Mouse (Mus musculus): Measurements from ENCODE around the gene Fance.
"Not testable (repeated sequence)": the region's sequence is repeated elsewhere in the genome, so short reads cannot be mapped to it uniquely, and the experiment has no call there.

Gene Fance

GRCm38 (mm10) chr17:28349264-28349880 lies 36.1 kb downstream of the Fance start:
- no peak for DNase-seq (ENCODE audit: low spot score in 2 of 2)

GRCm38 (mm10) chr17:28349901-28350465 lies 36.7 kb downstream of the Fance start:
- DNase-seq (ENCODE audit: low spot score in 2 of 2) = no peak

- DNase-seq (ENCODE audit: low spot score in 2 of 2) = no peak
Observed at GRCm38 (mm10) chr17:28350466-28351352, 37.4 kb downstream of the Fance start, which contains the start of gene Tead3. Gene Tead3, minus strand, starts transcription at chr17:28350817.

GRCm38 (mm10) chr17:28351353-28351890 lies 38.1 kb downstream of the Fance start:
- DNase-seq (ENCODE audit: low spot score in 2 of 2) = no peak

- DNase-seq (ENCODE audit: low spot score in 2 of 2) = no peak
Observed at GRCm38 (mm10) chr17:28352018-28352417, 38.7 kb downstream of the Fance start.

GRCm38 (mm10) chr17:28355871-28356270 lies 42.6 kb downstream of the Fance start:
- DNase-seq (ENCODE audit: low spot score in 2 of 2) = no peak

- DNase-seq (ENCODE audit: low spot score in 2 of 2) = not testable (repeated sequence)
Observed at GRCm38 (mm10) chr17:28358576-28359261, 45.4 kb downstream of the Fance start.

GRCm38 (mm10) chr17:28360531-28361277 lies 47.4 kb downstream of the Fance start:
- DNase-seq (ENCODE audit: low spot score in 2 of 2) = no peak

GRCm38 (mm10) chr17:28361921-28362652 lies 48.8 kb downstream of the Fance start:
- no peak for DNase-seq (ENCODE audit: low spot score in 2 of 2)

GRCm38 (mm10) chr17:28362653-28363292 lies 49.5 kb downstream of the Fance start:
- no peak for DNase-seq (ENCODE audit: low spot score in 2 of 2)

GRCm38 (mm10) chr17:28363507-28363906 lies 50.2 kb downstream of the Fance start:
- no peak for DNase-seq (ENCODE audit: low spot score in 2 of 2)

- DNase-seq (ENCODE audit: low spot score in 2 of 2) = no peak
Observed at GRCm38 (mm10) chr17:28365122-28365521, 51.8 kb downstream of the Fance start, which contains the start of gene Tulp1. Gene Tulp1, minus strand, starts transcription at chr17:28365222.

- peak in 1 of 2 experiments; percentile 53 for DNase-seq (ENCODE audit: low spot score in 2 of 2)
Observed at GRCm38 (mm10) chr17:28368449-28368848, 55.1 kb downstream of the Fance start.

GRCm38 (mm10) chr17:28369056-28369455 lies 55.7 kb downstream of the Fance start:
- no peak for DNase-seq (ENCODE audit: low spot score in 2 of 2)

GRCm38 (mm10) chr17:28371286-28371685 lies 58.0 kb downstream of the Fance start:
- no peak for DNase-seq (ENCODE audit: low spot score in 2 of 2)

- no peak for DNase-seq (ENCODE audit: low spot score in 2 of 2)
Observed at GRCm38 (mm10) chr17:28371941-28372340, 58.6 kb downstream of the Fance start.

- no peak for DNase-seq (ENCODE audit: low spot score in 2 of 2)
Observed at GRCm38 (mm10) chr17:28373821-28374220, 60.5 kb downstream of the Fance start.

- DNase-seq (ENCODE audit: low spot score in 2 of 2) = no peak
Observed at GRCm38 (mm10) chr17:28374494-28374893, 61.2 kb downstream of the Fance start.

- no peak for DNase-seq (ENCODE audit: low spot score in 2 of 2)
Observed at GRCm38 (mm10) chr17:28375592-28376061, 62.3 kb downstream of the Fance start.

Data from frontal cortex, postnatal 14 days (tissue).